Mouse (Mus musculus) liver, embryonic 14.5 days (tissue): ENCODE measurements around the gene 1700067P10Rik. TPM values are rescaled to one million over a fixed set of nuclear protein-coding genes. Genes with fewer than 3 reads are reported as not detected.

ENCODE experiments used
- ATAC-seq: fragments of 200-750 bp; cut with Nextera tagmentation; 2 replicates; pipeline ENCODE4 v1.8.0; 2017; ENCODE audit warnings: moderate number of reproducible peaks, mild to moderate bottlenecking, moderate library complexity; ENCODE audit not compliant: insufficient read depth
- DNase-seq, 3 experiments: peaks; one replicate each; pipeline ENCODE4 v3.0.0-alpha.2; 2012 to 2013; ENCODE audit warnings: low read depth in 3 of 3, low spot score in 3 of 3
- H3K27ac ChIP-seq: fragments of 300-500 bp; sonication (generic); 2 replicates; pipeline ENCODE4 v1.5.1; 2014; ENCODE audit warnings: moderate library complexity, mild to moderate bottlenecking, control low read depth, inconsistent platforms
- H3K27me3 ChIP-seq: fragments of 300-500 bp; sonication (generic); 2 replicates; pipeline ENCODE4 v1.6.1; 2014; ENCODE audit warnings: mild to moderate bottlenecking, low read length, moderate library complexity; ENCODE audit not compliant: control insufficient read depth, insufficient read depth
- H3K36me3 ChIP-seq: fragments of 300-500 bp; sonication (generic); replicated peaks from 2 replicates; pipeline ENCODE4 v1.6.1; 2014; ENCODE audit warnings: low read depth; ENCODE audit not compliant: control insufficient read depth, insufficient read depth
- H3K4me1 ChIP-seq, 2 experiments: fragments of 200-500 bp in 1 of 2; fragments of 300-500 bp in 1 of 2; sonication (generic) in 1 of 2; replicated peaks; 2 replicates each; pipeline ENCODE4 v1.6.1; 2012 to 2014; ENCODE audit warnings: antibody characterized with exemption in 1 of 2, inconsistent platforms in 1 of 2, low read length in 1 of 2; ENCODE audit not compliant: control insufficient read depth in 2 of 2, insufficient read depth in 2 of 2
- H3K4me2 ChIP-seq: fragments of 300-500 bp; sonication (generic); 2 replicates; pipeline ENCODE4 v1.6.1; 2014; ENCODE audit warnings: low read depth, mild to moderate bottlenecking, control low read depth, moderate library complexity
- H3K4me3 ChIP-seq, 2 experiments: fragments of 200-500 bp in 1 of 2; fragments of 300-500 bp in 1 of 2; sonication (generic) in 1 of 2; 2 replicates each; pipeline ENCODE4 v1.5.1; 2012 to 2014; ENCODE audit warnings: low read depth in 2 of 2, low read length in 2 of 2, mild to moderate bottlenecking in 2 of 2, control low read depth in 1 of 2, inconsistent platforms in 1 of 2, moderate library complexity in 1 of 2; ENCODE audit not compliant: insufficient read depth in 1 of 2
- H3K9ac ChIP-seq: fragments of 300-500 bp; sonication (generic); replicated peaks from 2 replicates; pipeline ENCODE4 v1.6.1; 2014; ENCODE audit warnings: mild to moderate bottlenecking, control low read depth, moderate library complexity
- H3K9me3 ChIP-seq: fragments of 300-500 bp; sonication (generic); 2 replicates; pipeline ENCODE4 v1.6.1; 2016; ENCODE audit warnings: low read length, mixed read lengths; ENCODE audit not compliant: control insufficient read depth
- CTCF ChIP-seq: IDR thresholded peaks from 2 replicates; pipeline ENCODE4 v1.5.1; 2016; ENCODE audit warnings: antibody characterized with exemption, low read depth, control low read depth
- EP300 ChIP-seq: IDR thresholded peaks from 2 replicates; pipeline ENCODE4 v1.6.1; 2016; ENCODE audit warnings: antibody characterized with exemption, low read depth
- WGBS: fragments of 180-500 bp; shearing (Covaris S2); extraction: QIAGEN DNeasy Blood & Tissue Kit; methylation state at CpG from one replicate; pipeline ENCODE4 v1.1.7; 2014; ENCODE audit not compliant: insufficient replicate concordance; 5-methylcytosine and 5-hydroxymethylcytosine counted together
- polyA plus RNA-seq, 2 experiments: library from polyadenylated mRNA; depleted of rRNA in 1 of 2; stranded (reverse) in 1 of 2; unstranded in 1 of 2; fragments of >200 nt; fragmentation: Nextera tagmentation in 1 of 2; extraction: Ambion mirVana in 1 of 2; gene quantifications; 2 replicates each; pipeline versions ENCODE4 v1.2.1 to v1.2.3; 2012 to 2014

Gene 1700067P10Rik
- polyA plus RNA-seq, 2 experiments = not detected

DNA sequence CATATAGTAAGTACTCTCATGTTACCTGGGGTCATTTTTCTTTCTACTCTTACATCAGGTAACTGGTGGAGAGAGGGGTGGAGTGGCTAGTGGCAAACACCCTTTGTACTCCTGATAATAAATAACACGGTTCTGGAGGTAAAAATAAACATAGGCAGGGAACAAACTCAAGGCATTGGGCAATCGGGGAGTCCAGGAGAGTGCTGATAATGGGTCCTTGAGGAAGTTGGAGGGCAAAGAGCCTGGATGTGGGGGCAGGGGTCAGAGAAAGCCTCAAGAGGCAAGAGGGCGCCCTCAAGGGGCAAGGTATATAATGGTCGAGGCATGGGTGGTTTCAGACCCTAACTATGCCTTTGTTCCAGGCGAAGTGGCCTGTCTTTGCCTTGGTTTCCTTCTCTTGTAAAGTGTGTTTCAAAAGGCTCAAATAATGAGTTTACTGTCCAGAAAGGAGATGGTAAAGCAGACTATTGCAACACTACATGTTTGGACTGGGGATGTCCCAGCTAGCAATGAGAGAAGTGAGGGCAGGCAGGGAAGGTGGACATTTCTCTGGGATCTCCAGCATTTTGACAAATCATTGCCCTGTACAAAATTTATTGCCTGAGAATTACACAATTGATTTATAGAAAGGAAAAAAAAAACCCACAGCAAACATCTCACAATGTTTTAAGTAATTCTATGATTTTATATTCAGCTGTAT lies 37.3 kb upstream of the 1700067P10Rik start:
- H3K36me3 ChIP-seq = no peaks in the 10 kb centered on the region
- 0 out of 2 replicates have a peak, but pooled peaks have one; percentile 13 for TF ChIP-seq CTCF
- TF ChIP-seq EP300 = no peak
- no peak overlapping the region for H3K9ac ChIP-seq
- no peak overlapping the region for H3K4me2 ChIP-seq
- H3K27ac ChIP-seq = no peak overlapping the region
- no peak for DNase-seq
- H3K27me3 ChIP-seq = peaks cover 5% of the 10 kb centered on the region; the same call in 1 of the 2 replicates
- 25% methylated on average over 5 of the region's 5 CpGs for WGBS
- no peak overlapping the region for H3K4me3 ChIP-seq
- no peak for ATAC-seq
- 0 out of 4 replicates have a peak, but pooled peaks cover 0 to 6% of the 10 kb centered on the region in 2 experiments for H3K4me1 ChIP-seq
- H3K9me3 ChIP-seq = no peaks in the 10 kb centered on the region

DNA sequence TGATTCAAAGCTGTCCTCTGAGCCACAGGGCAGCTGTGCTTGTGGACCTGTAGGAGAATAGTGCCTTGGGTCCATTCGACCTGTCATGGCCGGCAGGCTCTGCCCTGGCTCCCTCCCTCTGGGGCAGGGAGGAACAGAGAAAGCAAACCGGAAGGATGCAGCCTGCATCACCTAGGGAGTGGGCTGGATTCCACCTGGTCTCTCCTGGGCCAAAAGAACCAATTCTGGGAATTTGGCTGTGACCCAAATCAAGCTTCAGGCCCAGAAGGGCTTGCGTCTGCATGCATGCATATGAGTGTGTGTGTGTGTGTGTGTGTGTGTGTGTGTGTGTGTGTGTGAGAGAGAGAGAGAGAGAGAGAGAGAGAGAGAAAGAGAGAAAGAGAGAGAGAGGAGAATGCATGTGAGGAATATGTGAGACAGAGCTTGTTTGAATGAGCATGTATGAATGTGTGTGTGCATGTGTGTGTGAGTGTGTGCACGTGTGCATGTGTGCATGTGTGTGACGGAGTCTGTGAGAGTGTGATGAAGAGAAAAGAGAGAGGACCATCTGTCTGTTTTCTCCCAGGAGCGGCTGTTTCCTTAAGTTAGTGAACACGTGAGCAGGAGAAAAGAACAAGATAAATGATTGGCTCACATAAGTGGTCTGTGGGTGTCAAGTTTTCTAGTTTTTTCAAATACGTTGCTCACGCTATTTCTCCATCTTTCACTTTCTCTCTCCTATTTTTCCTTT lies 36.6 kb upstream of the 1700067P10Rik start:
- 60% methylated on average over 10 of the region's 10 CpGs for WGBS
- Histone ChIP-seq H3K9ac (no peak overlapping the region), H3K9me3 (no peaks in the 10 kb centered on the region), H3K4me3 (no peak overlapping the region), H3K27ac (no peak overlapping the region), H3K4me2 (no peak overlapping the region), H3K27me3 (peaks cover 11% of the 10 kb centered on the region; the same call in 1 of the 2 replicates), H3K36me3 (no peaks in the 10 kb centered on the region), H3K4me1 (0 out of 4 replicates have a peak, but pooled peaks cover 0 to 6% of the 10 kb centered on the region in 2 experiments)
- ATAC-seq (no peak), DNase-seq (no peak)
- TF ChIP-seq EP300 (no peak), CTCF (no peak)

DNA sequence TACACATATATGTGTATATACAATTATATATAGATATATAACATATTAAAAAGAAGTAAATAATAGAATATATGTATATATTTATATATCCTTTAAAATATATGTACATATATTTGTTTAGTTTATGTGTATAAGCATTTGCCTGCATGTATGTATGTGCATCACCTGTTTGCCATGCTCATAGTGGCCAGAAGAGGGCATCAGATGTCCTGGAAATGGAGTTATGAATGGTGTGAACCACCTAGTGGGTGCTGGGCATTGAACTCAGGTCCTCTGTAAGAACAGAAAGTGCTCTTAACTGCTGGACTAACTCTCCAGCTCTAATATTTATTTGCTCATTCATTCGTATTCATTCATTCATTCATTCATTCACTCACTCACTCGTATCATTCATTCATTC lies 35.5 kb upstream of the 1700067P10Rik start:
- 58% methylated on average over 2 of the region's 2 CpGs for WGBS
- no peaks in the 10 kb centered on the region for H3K36me3 ChIP-seq
- H3K9me3 ChIP-seq = no peaks in the 10 kb centered on the region
- TF ChIP-seq EP300 = no peak
- TF ChIP-seq CTCF = no peak
- no peak overlapping the region for H3K27ac ChIP-seq
- no peak overlapping the region for H3K9ac ChIP-seq
- no peak overlapping the region for H3K4me3 ChIP-seq
- 0 out of 4 replicates have a peak, but pooled peaks cover 0 to 6% of the 10 kb centered on the region in 2 experiments for H3K4me1 ChIP-seq
- DNase-seq (no peak), ATAC-seq (no peak)
- peaks cover 14% of the 10 kb centered on the region for H3K27me3 ChIP-seq
- no peak overlapping the region for H3K4me2 ChIP-seq

DNA sequence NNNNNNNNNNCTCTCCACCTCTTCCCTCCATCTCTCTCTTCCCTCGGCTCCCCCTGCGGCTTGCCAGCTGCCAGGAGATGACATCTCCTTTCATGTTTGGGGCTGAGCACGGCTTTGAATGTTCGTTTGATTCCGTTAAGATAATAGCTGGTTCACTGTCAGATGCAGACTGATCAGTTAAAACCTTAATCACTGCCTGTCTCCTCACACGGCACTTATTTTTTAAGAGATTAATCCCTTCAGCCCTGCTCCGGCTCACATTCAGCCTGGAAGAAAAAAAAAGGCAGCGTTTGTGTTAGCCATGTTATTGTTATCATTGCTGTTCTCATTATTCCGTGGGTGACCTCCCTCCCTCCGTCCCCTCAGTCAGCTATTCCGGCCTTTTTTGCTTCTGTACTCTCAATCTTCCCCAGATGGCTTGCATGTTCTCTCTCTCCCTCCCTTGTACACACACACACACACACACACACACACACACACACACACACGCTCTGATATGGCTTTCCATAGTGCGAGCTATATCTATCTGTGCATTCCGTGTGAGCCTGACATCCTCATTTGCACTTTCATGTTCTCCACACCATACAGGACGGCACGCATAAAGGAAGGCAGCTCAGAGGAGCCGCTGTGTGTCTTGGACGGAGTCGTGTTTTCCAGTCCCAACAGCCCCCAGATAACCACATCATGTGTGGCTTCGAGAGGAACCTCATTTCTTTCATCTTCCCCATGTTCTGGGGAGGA lies 33.9 kb upstream of the 1700067P10Rik start:
- TF ChIP-seq EP300 = no peak
- no peak for TF ChIP-seq CTCF
- Histone ChIP-seq H3K9ac (no peak overlapping the region), H3K4me2 (no peak overlapping the region), H3K4me3 (no peak overlapping the region), H3K9me3 (no peaks in the 10 kb centered on the region), H3K27me3 (peaks cover 14% of the 10 kb centered on the region), H3K4me1 (0 out of 4 replicates have a peak, but pooled peaks cover 0 to 6% of the 10 kb centered on the region in 2 experiments), H3K36me3 (no peaks in the 10 kb centered on the region), H3K27ac (no peak overlapping the region)
- ATAC-seq (no peak), DNase-seq (no peak)
- 44% methylated on average over 20 of the region's 20 CpGs for WGBS

DNA sequence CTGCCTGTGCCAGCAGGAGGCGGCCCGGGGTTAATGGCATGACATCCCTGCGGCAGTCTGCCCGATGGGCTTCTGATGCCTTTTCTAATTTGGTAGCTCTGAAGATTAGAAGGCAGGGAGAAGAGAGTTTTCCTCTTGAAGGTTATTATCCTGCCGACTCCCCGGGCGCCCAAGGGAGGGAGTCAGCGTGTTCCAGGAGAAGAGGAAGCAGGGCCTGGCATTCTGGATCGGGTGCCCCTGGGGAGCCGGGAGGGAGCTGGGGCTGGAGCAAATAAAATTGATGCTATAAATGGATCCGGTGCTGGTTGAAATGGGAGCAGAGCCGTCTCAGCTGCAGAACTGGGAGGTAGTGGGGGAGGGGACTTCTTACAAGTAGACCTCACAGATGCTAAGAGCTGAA lies 31.7 kb upstream of the 1700067P10Rik start:
- 13% methylated on average over 12 of the region's 12 CpGs for WGBS
- Histone ChIP-seq H3K4me1 (0 out of 4 replicates have a peak, but pooled peaks cover 0 to 1% of the 10 kb centered on the region in 2 experiments), H3K27ac (no peak overlapping the region), H3K4me3 (no peak overlapping the region), H3K27me3 (peaks cover 14% of the 10 kb centered on the region), H3K9ac (no peak overlapping the region), H3K4me2 (no peak overlapping the region), H3K9me3 (no peaks in the 10 kb centered on the region), H3K36me3 (no peaks in the 10 kb centered on the region)
- ATAC-seq (no peak), DNase-seq (no peak)
- TF ChIP-seq CTCF (no peak), EP300 (no peak)
